Mouse (Mus musculus) heart, embryonic 13.5 days (tissue): ENCODE data around the gene Gm16485. TPM values are rescaled to one million over a fixed set of nuclear protein-coding genes. Genes with fewer than 3 reads are reported as not detected.

Source experiments
- polyA plus RNA-seq: library from polyadenylated mRNA; unstranded; fragments of >200 nt; fragmentation: Nextera tagmentation; extraction: Ambion mirVana; gene quantifications from 2 replicates; pipeline ENCODE4 v1.2.1, GENCODE M21; 2015

Gene Gm16485
- polyA plus RNA-seq, 1 experiment from 2014 or later: not detected

Other genes starting within 250 kb of the Gm16485 start
- 0.05 TPM in 1 of 2 replicates, not detected in the other for gene Pgr, start 72.0 kb upstream of the Gm16485 start, polyA plus RNA-seq